Mouse (Mus musculus) erythroblast, adult 5-6 weeks (primary cell): ENCODE results near the gene Nagpa. TPM values are rescaled to one million over a fixed set of nuclear protein-coding genes. Genes with fewer than 3 reads are reported as not detected.

Experiments
- ATAC-seq: replicated peaks from 2 replicates; pipeline ENCODE4 v1.8.0; 2016; ENCODE audit warnings: moderate number of reproducible peaks, mild to moderate bottlenecking, moderate TSS enrichment, inconsistent platforms; ENCODE audit not compliant: poor library complexity, low FRiP score, severe bottlenecking
- total RNA-seq, 2 experiments: library from RNA; stranded (forward) in 1 of 2; stranded (reverse) in 1 of 2; fragments of 150-400 nt in 1 of 2; fragments of 200-764, 138-1000 nt in 1 of 2; gene quantifications; 2 replicates each; pipeline versions ENCODE4 v1.2.3 to v1.2.4; 2015 to 2017; ENCODE audit warnings: low replicate concordance in 2 of 2

Nagpa gene
- total RNA-seq, 2 experiments from 2014 or later, result 9.6 to 15.1 TPM

GRCm38 (mm10) chr16:5203200-5203599, 612 bp downstream of the Nagpa start:
- ATAC-seq, result no peak

- ATAC-seq, result no peak
These were observed 1.1 kb downstream of the Nagpa start for GRCm38 (mm10) chr16:5202681-5203080.

GRCm38 (mm10) chr16:5195080-5195479, 8.7 kb downstream of the Nagpa start:
- peak; percentile 66 for ATAC-seq

- ATAC-seq, result no peak
These were observed 17.6 kb downstream of the Nagpa start for GRCm38 (mm10) chr16:5186234-5186633.

GRCm38 (mm10) chr16:5185691-5186090, 18.1 kb downstream of the Nagpa start:
- ATAC-seq, result no peak

GRCm38 (mm10) chr16:5184956-5185355, 18.9 kb downstream of the Nagpa start:
- no peak for ATAC-seq

- no peak for ATAC-seq
These were observed 19.7 kb downstream of the Nagpa start for GRCm38 (mm10) chr16:5184101-5184500.

GRCm38 (mm10) chr16:5183310-5183975, 20.4 kb downstream of the Nagpa start:
- ATAC-seq, result no peak

GRCm38 (mm10) chr16:5172636-5173035, 31.2 kb downstream of the Nagpa start:
- no peak for ATAC-seq

GRCm38 (mm10) chr16:5168829-5169228, 35.0 kb downstream of the Nagpa start:
- ATAC-seq, result no peak

GRCm38 (mm10) chr16:5168038-5168437, 35.8 kb downstream of the Nagpa start:
- ATAC-seq, result no peak

GRCm38 (mm10) chr16:5164327-5164726, 39.5 kb downstream of the Nagpa start:
- no peak for ATAC-seq

- ATAC-seq, result no peak
These were observed 44.6 kb downstream of the Nagpa start for GRCm38 (mm10) chr16:5159248-5159647.

GRCm38 (mm10) chr16:5157113-5157512, 46.7 kb downstream of the Nagpa start:
- no peak for ATAC-seq

GRCm38 (mm10) chr16:5156495-5156894, 47.3 kb downstream of the Nagpa start:
- ATAC-seq, result no peak

GRCm38 (mm10) chr16:5155014-5155413, 48.8 kb downstream of the Nagpa start:
- ATAC-seq, result no peak

- no peak for ATAC-seq
These were observed 50.3 kb downstream of the Nagpa start for GRCm38 (mm10) chr16:5153299-5154026.

GRCm38 (mm10) chr16:5150544-5150943, 53.3 kb downstream of the Nagpa start:
- ATAC-seq, result no peak

- ATAC-seq, result no peak
These were observed 56.8 kb downstream of the Nagpa start, which contains the start of gene Sec14l5 for GRCm38 (mm10) chr16:5147037-5147385. Gene Sec14l5 (plus strand): TSS chr16:5147109.

- peak; percentile 17; the same call in 1 of the 2 replicates for ATAC-seq
These were observed 57.3 kb downstream of the Nagpa start for GRCm38 (mm10) chr16:5146367-5147036.

GRCm38 (mm10) chr16:5145570-5145969, 58.2 kb downstream of the Nagpa start:
- ATAC-seq, result 0 out of 2 replicates have a peak, but pooled peaks have one; percentile 46
